Mouse (Mus musculus) MEL (cell line): ENCODE data around the gene Lrp10. TPM values are rescaled to one million over a fixed set of nuclear protein-coding genes. Genes with fewer than 3 reads are reported as not detected.

Experiments
- DNase-seq: peaks from one replicate; pipeline ENCODE4 v3.0.0; 2011; ENCODE audit warnings: low read depth, low spot score
- H3K27ac ChIP-seq: 2 replicates; pipeline ENCODE4 v1.5.1; 2012; ENCODE audit warnings: low read depth, mild to moderate bottlenecking, control low read depth, low read length, moderate library complexity; ENCODE audit not compliant: control insufficient read depth
- H3K27me3 ChIP-seq, 2 experiments: fragments of 150-350 bp in 1 of 2; sonication (generic) in 1 of 2; 2 replicates each; pipeline ENCODE4 v1.6.1; 2012; ENCODE audit warnings: low read length in 2 of 2, mild to moderate bottlenecking in 2 of 2, improper control_type of control experiment in 1 of 2, moderate library complexity in 1 of 2; ENCODE audit not compliant: insufficient read depth in 2 of 2, control insufficient read depth in 1 of 2
- H3K36me3 ChIP-seq, 2 experiments: 2 replicates each; pipeline ENCODE4 v1.6.1; 2012 to 2014; ENCODE audit warnings: low read length in 2 of 2, improper control_type of control experiment in 1 of 2, inconsistent platforms in 1 of 2, mild to moderate bottlenecking in 1 of 2; ENCODE audit not compliant: insufficient read depth in 2 of 2, control insufficient read depth in 1 of 2
- H3K4me1 ChIP-seq, 2 experiments: fragments of 150-350 bp in 1 of 2; sonication (generic) in 1 of 2; 2 replicates each; pipeline ENCODE4 v1.6.1; 2012; ENCODE audit warnings: low read length in 2 of 2, improper control_type of control experiment in 1 of 2, mild to moderate bottlenecking in 1 of 2; ENCODE audit not compliant: insufficient read depth in 2 of 2, control insufficient read depth in 1 of 2
- H3K4me3 ChIP-seq, 2 experiments: fragments of 150-350 bp in 1 of 2; sonication (generic) in 1 of 2; 2 replicates each; pipeline ENCODE4 v1.5.1; 2012; ENCODE audit warnings: low read depth in 2 of 2, low read length in 2 of 2, mild to moderate bottlenecking in 2 of 2, moderate library complexity in 2 of 2, control low read depth in 1 of 2, improper control_type of control experiment in 1 of 2; ENCODE audit not compliant: control insufficient read depth in 1 of 2, insufficient read depth in 1 of 2
- H3K79me2 ChIP-seq: 2 replicates; pipeline ENCODE4 v1.6.1; 2012; ENCODE audit warnings: mild to moderate bottlenecking, low read length, moderate library complexity; ENCODE audit not compliant: control insufficient read depth, poor library complexity, insufficient read depth
- H3K9ac ChIP-seq: 2 replicates; pipeline ENCODE4 v1.6.1; 2012; ENCODE audit warnings: low read depth, mild to moderate bottlenecking, control low read depth, low read length, moderate library complexity; ENCODE audit not compliant: control insufficient read depth, poor library complexity, severe bottlenecking
- H3K9me3 ChIP-seq: fragments of 150-350 bp; sonication (generic); replicated peaks from 2 replicates; pipeline ENCODE4 v1.6.1; 2012; ENCODE audit warnings: mild to moderate bottlenecking, low read length, improper control_type of control experiment, moderate library complexity; ENCODE audit not compliant: insufficient read depth
- CHD1 ChIP-seq: IDR thresholded peaks from 2 replicates; pipeline ENCODE4 v1.6.1; 2012; ENCODE audit warnings: low read depth, mild to moderate bottlenecking, inconsistent platforms, low read length, improper control_type of control experiment
- CHD2 ChIP-seq: IDR thresholded peaks from 2 replicates; pipeline ENCODE4 v1.6.1; 2011; ENCODE audit warnings: low read length, improper control_type of control experiment
- EP300 ChIP-seq, 2 experiments: IDR thresholded peaks; 2 replicates each; pipeline ENCODE4 v1.6.1; 2011; ENCODE audit warnings: improper control_type of control experiment in 2 of 2, low read length in 2 of 2, low read depth in 1 of 2, mild to moderate bottlenecking in 1 of 2
- ETS1 ChIP-seq: IDR thresholded peaks from 2 replicates; pipeline ENCODE4 v1.6.1; 2012; ENCODE audit warnings: low read depth, mild to moderate bottlenecking, inconsistent platforms, low read length, improper control_type of control experiment, moderate library complexity
- GABPA ChIP-seq: IDR thresholded peaks from 2 replicates; pipeline ENCODE4 v1.6.1; 2012; ENCODE audit warnings: low read depth, mild to moderate bottlenecking, inconsistent platforms, low read length, improper control_type of control experiment, moderate library complexity
- GATA1 ChIP-seq: IDR thresholded peaks from 2 replicates; pipeline ENCODE4 v1.6.1; 2011; ENCODE audit warnings: low read depth, low read length, improper control_type of control experiment
- JUND ChIP-seq: IDR thresholded peaks from 2 replicates; pipeline ENCODE4 v1.6.1; 2011; ENCODE audit warnings: low read depth, mild to moderate bottlenecking, improper control_type of control experiment, low read length
- MAZ ChIP-seq: IDR thresholded peaks from 2 replicates; pipeline ENCODE4 v1.6.1; 2012; ENCODE audit warnings: low read depth, mild to moderate bottlenecking, inconsistent platforms, low read length, improper control_type of control experiment
- MEF2A ChIP-seq: IDR thresholded peaks from 2 replicates; pipeline ENCODE4 v1.6.1; 2014; ENCODE audit warnings: low read depth, mild to moderate bottlenecking, inconsistent platforms, low read length, improper control_type of control experiment; ENCODE audit not compliant: poor library complexity, insufficient replicate concordance, severe bottlenecking; ENCODE audit errors: extremely low read depth
- MYB ChIP-seq: IDR thresholded peaks from 2 replicates; pipeline ENCODE4 v1.6.1; 2011; ENCODE audit warnings: mild to moderate bottlenecking, low read depth, low read length, improper control_type of control experiment
- MYC ChIP-seq: IDR thresholded peaks from 2 replicates; pipeline ENCODE4 v1.6.1; 2011; ENCODE audit warnings: low read depth, mild to moderate bottlenecking, low read length, improper control_type of control experiment, moderate library complexity
- NELFE ChIP-seq: IDR thresholded peaks from 2 replicates; pipeline ENCODE4 v1.6.1; 2011; ENCODE audit warnings: low read depth, low read length, improper control_type of control experiment
- NRF1 ChIP-seq: IDR thresholded peaks from 2 replicates; pipeline ENCODE4 v1.6.1; 2014; ENCODE audit warnings: low read depth, mild to moderate bottlenecking, inconsistent platforms, low read length, improper control_type of control experiment, moderate library complexity; ENCODE audit not compliant: poor library complexity, insufficient read depth, severe bottlenecking
- POLR2AphosphoS2 ChIP-seq: IDR thresholded peaks from 2 replicates; pipeline ENCODE4 v1.6.1; 2011; ENCODE audit warnings: low read length, improper control_type of control experiment
- POLR2AphosphoS5 ChIP-seq: IDR thresholded peaks from 2 replicates; pipeline ENCODE4 v1.6.1; 2012; ENCODE audit warnings: low read depth, borderline replicate concordance, mild to moderate bottlenecking, inconsistent platforms, low read length, moderate library complexity, mixed read lengths
- RAD21 ChIP-seq: IDR thresholded peaks from 2 replicates; pipeline ENCODE4 v1.6.1; 2011; ENCODE audit warnings: mild to moderate bottlenecking, low read depth, low read length, improper control_type of control experiment
- RCOR1 ChIP-seq: IDR thresholded peaks from 2 replicates; pipeline ENCODE4 v1.6.1; 2012; ENCODE audit warnings: low read depth, mild to moderate bottlenecking, inconsistent platforms, low read length, improper control_type of control experiment
- SMC3 ChIP-seq: IDR thresholded peaks from 2 replicates; pipeline ENCODE4 v1.6.1; 2011; ENCODE audit warnings: low read depth, low read length, improper control_type of control experiment
- TAL1 ChIP-seq: IDR thresholded peaks from 2 replicates; pipeline ENCODE4 v1.6.1; 2012; ENCODE audit warnings: mild to moderate bottlenecking, inconsistent platforms, low read length, moderate library complexity, mixed read lengths
- TBP ChIP-seq: IDR thresholded peaks from 2 replicates; pipeline ENCODE4 v1.8.0; 2011; ENCODE audit warnings: low read depth, low read length, improper control_type of control experiment
- TCF12 ChIP-seq: IDR thresholded peaks from 2 replicates; pipeline ENCODE4 v1.6.1; 2014; ENCODE audit warnings: low read depth, mild to moderate bottlenecking, inconsistent platforms, low read length, improper control_type of control experiment, moderate library complexity
- UBTF ChIP-seq: IDR thresholded peaks from 2 replicates; pipeline ENCODE4 v1.6.1; 2012; ENCODE audit warnings: low read depth, mild to moderate bottlenecking, inconsistent platforms, low read length, improper control_type of control experiment, moderate library complexity, borderline replicate concordance; ENCODE audit not compliant: insufficient read depth
- USF1 ChIP-seq: IDR thresholded peaks from 2 replicates; pipeline ENCODE4 v1.6.1; 2014; ENCODE audit warnings: low read depth, mild to moderate bottlenecking, inconsistent platforms, low read length, improper control_type of control experiment, moderate library complexity
- USF2 ChIP-seq, 2 experiments: IDR thresholded peaks; 2 replicates each; pipeline ENCODE4 v1.6.1; 2011 to 2012; ENCODE audit warnings: improper control_type of control experiment in 2 of 2, low read length in 2 of 2, borderline replicate concordance in 1 of 2, inconsistent platforms in 1 of 2, low read depth in 1 of 2, mild to moderate bottlenecking in 1 of 2; ENCODE audit not compliant: insufficient read depth in 1 of 2
- ZC3H11A ChIP-seq: IDR thresholded peaks from 2 replicates; pipeline ENCODE4 v1.6.1; 2012; ENCODE audit warnings: low read depth, mild to moderate bottlenecking, inconsistent platforms, low read length, improper control_type of control experiment
- ZKSCAN1 ChIP-seq: IDR thresholded peaks from 2 replicates; pipeline ENCODE4 v1.6.1; 2012; ENCODE audit warnings: low read depth, mild to moderate bottlenecking, inconsistent platforms, low read length, improper control_type of control experiment, moderate library complexity
- ZMIZ1 ChIP-seq: IDR thresholded peaks from 2 replicates; pipeline ENCODE4 v1.6.1; 2012; ENCODE audit warnings: low read depth, mild to moderate bottlenecking, inconsistent platforms, low read length, improper control_type of control experiment, moderate library complexity
- ZNF384 ChIP-seq: IDR thresholded peaks from 2 replicates; pipeline ENCODE4 v1.6.1; 2012; ENCODE audit warnings: low read depth, mild to moderate bottlenecking, inconsistent platforms, low read length, improper control_type of control experiment
- polyA plus RNA-seq, 2 experiments: library from polyadenylated mRNA; stranded (reverse) in 1 of 2; unstranded in 1 of 2; fragments of >175 nt in 1 of 2; fragments of >200 nt in 1 of 2; gene quantifications; 2 replicates each; pipeline versions ENCODE4 v1.2.1 to v1.2.4; 2012; ENCODE audit warnings: low replicate concordance in 2 of 2, low read depth in 1 of 2; ENCODE audit not compliant: insufficient read length in 2 of 2, insufficient read depth in 1 of 2, missing spikeins in 1 of 2
- total RNA-seq: library from RNA; depleted of rRNA; stranded (reverse); fragments of 300-350 nt; gene quantifications from 2 replicates; pipeline ENCODE4 v1.2.3, GENCODE M21; 2012

Lrp10 gene
- total and polyA plus RNA-seq, 3 experiments, result 53.6 to 110 TPM; not detected in 1

GRCm38 (mm10) chr14:54425540-54425939 lies 38.4 kb upstream of the Lrp10 start:
- H3K79me2 ChIP-seq, result peaks cover 25% of the 10 kb centered on the region
- H3K36me3 ChIP-seq, result peaks cover 0 to 44% of the 10 kb centered on the region in 2 experiments; a peak in 2 of 4 replicates
- peak; percentile 53 for DNase-seq
- peak overlapping the region; percentile 94 for H3K9ac ChIP-seq
- no peaks in the 10 kb centered on the region for H3K27me3 ChIP-seq
- H3K27ac ChIP-seq, result peak overlapping the region; percentile 100
- H3K9me3 ChIP-seq, result no peaks in the 10 kb centered on the region
- peaks cover 5 to 42% of the 10 kb centered on the region in 2 experiments; a peak in 3 of 4 replicates for H3K4me1 ChIP-seq
- H3K4me3 ChIP-seq, result peak overlapping the region; percentile 42 to 67
- TF ChIP-seq NELFE (peak; percentile 44; the same call in 1 of the 2 replicates), RCOR1 (peak; percentile 49; the same call in 1 of the 2 replicates), EP300 (IDR thresholded peaks at IDR 0.05; ENCODE audit: low read depth in 1 of 2, low read length in 2 of 2) (peak in 1 of 2 experiments; percentile 49; a peak in 3 of 4 replicates), SMC3 (no peak), ETS1 (peak; percentile 70; the same call in 1 of the 2 replicates), GATA1 (peak; percentile 85), NRF1 (no peak)

GRCm38 (mm10) chr14:54426003-54426688 lies 37.8 kb upstream of the Lrp10 start:
- Histone ChIP-seq H3K79me2 (peaks cover 28% of the 10 kb centered on the region), H3K36me3 (peaks cover 0 to 44% of the 10 kb centered on the region in 2 experiments; a peak in 2 of 4 replicates), H3K4me3 (peak overlapping the region; percentile 67 to 92), H3K9ac (peak overlapping the region; percentile 94), H3K9me3 (no peaks in the 10 kb centered on the region), H3K27me3 (no peaks in the 10 kb centered on the region), H3K27ac (peak overlapping the region; percentile 100), H3K4me1 (peaks cover 5 to 42% of the 10 kb centered on the region in 2 experiments; a peak in 3 of 4 replicates)
- TF ChIP-seq JUND (peak; percentile 51; the same call in 1 of the 2 replicates), ZC3H11A (no peak), EP300 (IDR thresholded peaks at IDR 0.05; ENCODE audit: low read depth in 1 of 2, low read length in 2 of 2) (peak; percentile 68), CHD2 (no peak), ZNF384 (no peak; the same call in 1 of the 2 replicates), RAD21 (no peak), ZKSCAN1 (no peak), TAL1 (no peak), POLR2AphosphoS5 (no peak), CHD1 (peak; percentile 95; the same call in 1 of the 2 replicates), NRF1 (no peak), MAZ (no peak), USF1 (no peak), GABPA (no peak), UBTF (no peak), ZMIZ1 (no peak; the same call in 1 of the 2 replicates), RCOR1 (peak; percentile 20; the same call in 1 of the 2 replicates), TCF12 (peak; percentile 15; the same call in 1 of the 2 replicates), MYC (no peak), USF2 (IDR thresholded peaks at IDR 0.05; ENCODE audit: borderline replicate concordance in 1 of 2, insufficient read depth in 1 of 2, low read depth in 1 of 2, low read length in 2 of 2) (no peak), MEF2A (no peak), MYB (peak; percentile 65; the same call in 1 of the 2 replicates), TBP (no peak), POLR2AphosphoS2 (peak; percentile 2; the same call in 1 of the 2 replicates)
- peak; percentile 93 for DNase-seq
